Mouse (Mus musculus) lung, embryonic 16.5 days (tissue): ENCODE data around the gene Arhgap15. TPM values are rescaled to one million over a fixed set of nuclear protein-coding genes. Genes with fewer than 3 reads are reported as not detected.

Experiments
- ATAC-seq: fragments of 200-750 bp; cut with Nextera tagmentation; 2 replicates; pipeline ENCODE4 v1.8.0; 2017; ENCODE audit warnings: low read depth, mild to moderate bottlenecking, moderate library complexity
- H3K27ac ChIP-seq: fragments of 300-500 bp; sonication (generic); 2 replicates; pipeline ENCODE4 v1.5.1; 2014; ENCODE audit warnings: mild to moderate bottlenecking, control low read depth, low read length
- H3K27me3 ChIP-seq: fragments of 300-500 bp; sonication (generic); 2 replicates; pipeline ENCODE4 v1.6.1; 2014; ENCODE audit warnings: low read depth, low read length, mixed read lengths; ENCODE audit not compliant: control insufficient read depth, insufficient read depth
- H3K36me3 ChIP-seq: fragments of 300-500 bp; sonication (generic); 2 replicates; pipeline ENCODE4 v1.6.1; 2014; ENCODE audit warnings: low read length; ENCODE audit not compliant: control insufficient read depth, insufficient read depth
- H3K4me1 ChIP-seq: fragments of 300-500 bp; sonication (generic); replicated peaks from 2 replicates; pipeline ENCODE4 v1.6.1; 2014; ENCODE audit warnings: low read length, mixed read lengths; ENCODE audit not compliant: control insufficient read depth, insufficient read depth
- H3K4me2 ChIP-seq: fragments of 300-500 bp; sonication (generic); 2 replicates; pipeline ENCODE4 v1.6.1; 2014; ENCODE audit warnings: low read depth, low read length, control low read depth
- H3K4me3 ChIP-seq: fragments of 300-500 bp; sonication (generic); 2 replicates; pipeline ENCODE4 v1.5.1; 2014; ENCODE audit warnings: mild to moderate bottlenecking, low read length, control low read depth
- H3K9ac ChIP-seq: fragments of 300-500 bp; sonication (generic); 2 replicates; pipeline ENCODE4 v1.6.1; 2014; ENCODE audit warnings: low read length, control low read depth
- H3K9me3 ChIP-seq: fragments of 300-500 bp; sonication (generic); 2 replicates; pipeline ENCODE4 v1.6.1; 2016; ENCODE audit warnings: low read length; ENCODE audit not compliant: control insufficient read depth
- WGBS: fragments of 180-500 bp; shearing (Covaris S2); extraction: QIAGEN DNeasy Blood & Tissue Kit; methylation state at CpG from one replicate; pipeline ENCODE4 v1.1.7; 2014; 5-methylcytosine and 5-hydroxymethylcytosine counted together
- polyA plus RNA-seq: library from polyadenylated mRNA; unstranded; fragments of >200 nt; fragmentation: Nextera tagmentation; extraction: Ambion mirVana; gene quantifications from 2 replicates; pipeline ENCODE4 v1.2.1, GENCODE M21; 2015

The Arhgap15 gene
- polyA plus RNA-seq, 1 experiment from 2014 or later = 2.1 TPM

DNA sequence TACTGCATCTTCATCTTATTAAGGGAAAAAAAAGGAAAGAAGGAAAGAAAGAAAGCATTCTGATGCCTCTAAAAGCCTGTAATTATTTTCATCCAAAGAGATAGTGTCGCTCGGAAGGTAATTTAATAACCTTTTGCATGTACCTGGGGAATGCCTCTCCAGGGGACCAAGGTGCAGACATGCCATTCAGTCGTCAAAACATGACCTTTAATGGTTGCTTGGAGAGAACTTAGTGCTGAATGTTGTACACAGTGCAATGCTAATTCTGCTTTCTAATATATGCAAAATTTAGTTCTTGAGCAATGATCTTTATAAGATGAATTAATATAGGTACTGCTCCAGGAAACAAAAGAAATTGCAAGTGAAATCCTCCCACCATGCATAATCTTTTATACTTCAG lies 239.3 kb downstream of the Arhgap15 start:
- Histone ChIP-seq H3K27me3 (no peaks in the 10 kb centered on the region), H3K9me3 (no peaks in the 10 kb centered on the region), H3K27ac (no peak overlapping the region), H3K4me1 (no peaks in the 10 kb centered on the region), H3K36me3 (no peaks in the 10 kb centered on the region), H3K4me3 (no peak overlapping the region), H3K4me2 (no peak overlapping the region), H3K9ac (no peak overlapping the region)
- 79% methylated on average over 3 of the region's 3 CpGs for WGBS
- ATAC-seq = no peak

- WGBS = 64% methylated on average over 5 of the region's 5 CpGs
- Histone ChIP-seq H3K9ac (no peak overlapping the region), H3K27ac (no peak overlapping the region), H3K27me3 (no peaks in the 10 kb centered on the region), H3K4me2 (no peak overlapping the region), H3K36me3 (no peaks in the 10 kb centered on the region), H3K9me3 (no peaks in the 10 kb centered on the region), H3K4me1 (no peaks in the 10 kb centered on the region), H3K4me3 (no peak overlapping the region)
- no peak for ATAC-seq
Observed at GRCm38 (mm10) chr2:43989850-43990249, 241.2 kb downstream of the Arhgap15 start.

GRCm38 (mm10) chr2:43992510-43992909 lies 243.9 kb downstream of the Arhgap15 start:
- no peak for ATAC-seq
- Histone ChIP-seq H3K9ac (no peak overlapping the region), H3K4me2 (no peak overlapping the region), H3K36me3 (no peaks in the 10 kb centered on the region), H3K4me3 (no peak overlapping the region), H3K27ac (no peak overlapping the region), H3K27me3 (no peaks in the 10 kb centered on the region), H3K4me1 (no peaks in the 10 kb centered on the region), H3K9me3 (no peaks in the 10 kb centered on the region)
- 74% methylated on average over 7 of the region's 7 CpGs for WGBS

GRCm38 (mm10) chr2:44002454-44002853 lies 253.8 kb downstream of the Arhgap15 start:
- Histone ChIP-seq H3K27me3 (no peaks in the 10 kb centered on the region), H3K4me2 (no peak overlapping the region), H3K9me3 (no peaks in the 10 kb centered on the region), H3K36me3 (no peaks in the 10 kb centered on the region), H3K27ac (no peak overlapping the region), H3K4me3 (no peak overlapping the region), H3K4me1 (no peaks in the 10 kb centered on the region), H3K9ac (no peak overlapping the region)
- ATAC-seq = no peak
- WGBS = 88% methylated on average over 1 of the region's 1 CpGs

DNA sequence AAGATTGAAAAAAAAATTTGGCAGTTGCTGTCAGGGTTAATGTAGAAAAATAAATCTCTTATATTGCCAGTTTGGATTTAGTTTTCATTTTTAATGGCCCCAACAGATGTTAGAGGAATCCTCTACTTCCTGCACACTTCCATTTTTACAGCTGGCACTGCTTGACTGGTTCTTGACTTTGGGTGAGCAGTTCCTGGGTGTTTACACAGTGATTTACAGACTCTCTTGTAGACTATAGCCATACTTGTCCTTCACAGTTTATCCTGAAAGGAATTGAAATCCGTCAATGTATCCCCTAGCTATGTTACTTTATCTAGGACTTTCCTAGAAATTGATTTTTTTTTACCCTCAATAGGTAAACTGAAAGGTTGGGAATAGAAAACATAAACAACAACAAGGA lies 261.6 kb downstream of the Arhgap15 start:
- Histone ChIP-seq H3K9ac (no peak overlapping the region), H3K27ac (no peak overlapping the region), H3K4me3 (no peak overlapping the region), H3K4me1 (no peaks in the 10 kb centered on the region), H3K9me3 (no peaks in the 10 kb centered on the region), H3K4me2 (no peak overlapping the region), H3K27me3 (no peaks in the 10 kb centered on the region), H3K36me3 (no peaks in the 10 kb centered on the region)
- WGBS = 43% methylated on average over 1 of the region's 1 CpGs
- no peak for ATAC-seq

DNA sequence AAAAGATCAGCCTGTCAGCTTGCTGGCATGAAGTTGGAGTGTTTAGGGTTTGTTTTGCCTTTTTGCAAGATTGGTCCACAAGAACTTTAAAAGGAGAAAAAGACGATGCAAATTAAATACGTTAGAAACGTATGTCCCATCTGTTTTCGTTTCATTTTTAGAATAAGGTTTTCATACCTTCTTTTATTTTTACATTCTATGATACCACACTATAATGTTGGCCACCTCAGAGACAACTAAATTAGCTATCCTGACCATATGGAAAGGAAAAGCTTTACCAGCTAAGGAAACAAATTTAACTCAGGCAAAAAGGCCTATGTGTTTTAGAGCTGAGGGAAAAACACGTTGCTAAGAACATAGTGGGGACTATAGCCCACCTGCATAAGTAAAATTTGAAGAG lies 264.8 kb downstream of the Arhgap15 start:
- peaks cover 3% of the 10 kb centered on the region; the same call in 1 of the 2 replicates for H3K27me3 ChIP-seq
- no peak overlapping the region for H3K4me3 ChIP-seq
- WGBS = 87% methylated on average over 5 of the region's 5 CpGs
- no peaks in the 10 kb centered on the region for H3K36me3 ChIP-seq
- H3K27ac ChIP-seq = no peak overlapping the region
- H3K4me1 ChIP-seq = no peaks in the 10 kb centered on the region
- H3K4me2 ChIP-seq = no peak overlapping the region
- H3K9ac ChIP-seq = no peak overlapping the region
- H3K9me3 ChIP-seq = no peaks in the 10 kb centered on the region
- ATAC-seq = no peak

DNA sequence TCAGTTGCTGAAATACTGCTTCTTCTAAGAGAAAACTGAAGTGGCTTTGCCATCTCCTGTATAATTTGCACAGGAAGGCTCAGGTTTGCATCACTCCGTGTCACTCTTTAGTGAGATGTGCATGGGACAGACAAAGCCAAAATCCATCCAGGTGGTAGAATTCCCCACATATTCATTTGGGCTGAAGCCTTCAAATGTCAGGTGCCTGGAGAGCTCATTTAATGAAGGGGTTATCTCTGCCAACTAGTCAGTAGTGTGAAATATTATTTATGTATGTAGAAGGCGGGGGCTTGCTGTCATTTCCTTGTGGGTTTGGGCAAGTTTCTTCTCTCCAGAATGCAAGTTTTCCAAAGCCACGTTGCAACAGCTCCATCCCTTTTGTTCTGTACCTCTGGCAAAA lies 268.1 kb downstream of the Arhgap15 start:
- Histone ChIP-seq H3K4me3 (no peak overlapping the region), H3K9ac (no peak overlapping the region), H3K27ac (no peak overlapping the region), H3K27me3 (peaks cover 3% of the 10 kb centered on the region; the same call in 1 of the 2 replicates), H3K4me2 (no peak overlapping the region), H3K4me1 (no peaks in the 10 kb centered on the region), H3K36me3 (no peaks in the 10 kb centered on the region), H3K9me3 (no peaks in the 10 kb centered on the region)
- ATAC-seq = no peak
- 69% methylated on average over 3 of the region's 3 CpGs for WGBS

- Histone ChIP-seq H3K4me2 (no peak overlapping the region), H3K27me3 (peaks cover 3% of the 10 kb centered on the region; the same call in 1 of the 2 replicates), H3K9ac (no peak overlapping the region), H3K4me1 (no peaks in the 10 kb centered on the region), H3K36me3 (no peaks in the 10 kb centered on the region), H3K27ac (no peak overlapping the region), H3K9me3 (no peaks in the 10 kb centered on the region), H3K4me3 (no peak overlapping the region)
- no peak for ATAC-seq
- WGBS = 85% methylated on average over 14 of the region's 14 CpGs
Observed at GRCm38 (mm10) chr2:44017405-44018026, 268.9 kb downstream of the Arhgap15 start.

DNA sequence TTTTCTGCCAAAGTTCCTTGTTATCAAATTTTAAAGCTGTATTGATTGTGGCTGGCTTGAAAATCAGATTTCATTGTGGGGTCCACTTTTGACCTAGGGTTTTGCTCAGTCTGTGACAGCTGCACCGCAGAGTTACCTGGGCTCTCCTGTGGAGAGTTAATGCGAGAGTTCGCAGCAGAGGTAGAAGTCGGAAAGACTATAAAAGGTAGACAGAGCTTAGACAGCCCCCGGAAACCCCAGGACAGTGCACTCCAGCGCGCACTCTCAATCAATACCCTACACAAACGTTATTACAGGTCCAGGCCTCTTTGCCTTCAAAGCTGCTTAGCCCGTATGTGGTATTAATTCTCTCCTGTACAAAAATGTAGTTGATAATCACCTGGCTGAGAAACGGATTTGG lies 269.4 kb downstream of the Arhgap15 start:
- Histone ChIP-seq H3K9me3 (no peaks in the 10 kb centered on the region), H3K27ac (no peak overlapping the region), H3K4me3 (no peak overlapping the region), H3K27me3 (peaks cover 3% of the 10 kb centered on the region; the same call in 1 of the 2 replicates), H3K4me1 (no peaks in the 10 kb centered on the region), H3K9ac (no peak overlapping the region), H3K4me2 (no peak overlapping the region), H3K36me3 (no peaks in the 10 kb centered on the region)
- no peak for ATAC-seq
- WGBS = 87% methylated on average over 10 of the region's 10 CpGs

DNA sequence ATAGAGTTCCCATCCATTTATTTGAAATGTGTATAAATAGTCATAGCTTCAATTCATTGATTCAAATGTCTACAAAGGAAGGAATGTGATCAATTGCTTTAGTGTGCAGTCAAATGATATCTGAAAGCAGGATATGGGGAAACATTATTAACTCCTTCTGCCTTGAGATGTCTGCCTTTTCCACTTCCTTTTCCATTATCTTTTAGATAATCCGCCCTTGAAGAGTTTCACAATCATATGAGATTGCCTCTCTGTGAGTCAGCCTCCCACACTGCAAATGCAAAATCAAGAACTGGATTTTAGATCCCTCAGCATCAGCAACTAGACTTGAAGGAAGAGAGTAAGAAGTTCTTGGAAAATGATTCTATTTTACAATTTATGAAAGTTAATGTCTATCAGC lies 276.1 kb downstream of the Arhgap15 start:
- Histone ChIP-seq H3K27me3 (no peaks in the 10 kb centered on the region), H3K27ac (no peak overlapping the region), H3K4me2 (no peak overlapping the region), H3K4me1 (no peaks in the 10 kb centered on the region), H3K4me3 (no peak overlapping the region), H3K36me3 (no peaks in the 10 kb centered on the region), H3K9me3 (no peaks in the 10 kb centered on the region), H3K9ac (no peak overlapping the region)
- no peak for ATAC-seq
- 67% methylated on average over 1 of the region's 1 CpGs for WGBS
